Mouse (Mus musculus) bone marrow, adult 2 months (tissue): Measurements from ENCODE around the gene Rala. TPM values are rescaled to one million over a fixed set of nuclear protein-coding genes. Genes with fewer than 3 reads are reported as not detected.

Experiments
- H3K27ac ChIP-seq: fragments of 200-500 bp; 2 replicates; pipeline ENCODE4 v1.5.1; 2012; ENCODE audit warnings: low read depth, mild to moderate bottlenecking, control low read depth, inconsistent platforms, low read length; ENCODE audit not compliant: control insufficient read depth, poor library complexity, insufficient read depth
- H3K4me1 ChIP-seq: fragments of 200-500 bp; 2 replicates; pipeline ENCODE4 v1.6.1; 2011; ENCODE audit warnings: low read length; ENCODE audit not compliant: control insufficient read depth, insufficient read depth
- H3K4me3 ChIP-seq: fragments of 200-500 bp; replicated peaks from 2 replicates; pipeline ENCODE3; 2011; ENCODE audit warnings: mild to moderate bottlenecking, low read depth, low read length, control low read depth; ENCODE audit not compliant: control insufficient read depth
- CTCF ChIP-seq: fragments of 200-500 bp; IDR thresholded peaks from 2 replicates; pipeline ENCODE4 v1.5.1; 2011; ENCODE audit warnings: low read length, control low read depth; ENCODE audit not compliant: control insufficient read depth, insufficient read depth
- POLR2A ChIP-seq: fragments of 200-500 bp; IDR thresholded peaks from 2 replicates; pipeline ENCODE4 v1.6.1; 2011; ENCODE audit warnings: low read depth, mild to moderate bottlenecking, control low read depth, low read length, borderline replicate concordance; ENCODE audit not compliant: control insufficient read depth
- WGBS: fragments of 180-500 bp; shearing (Covaris S2); methylation state at CpG from one replicate; pipeline ENCODE4 v1.1.7; 2018; 5-methylcytosine and 5-hydroxymethylcytosine counted together
- polyA plus RNA-seq: library from polyadenylated mRNA; stranded (reverse); fragments of >200 nt; gene quantifications from 2 replicates; pipeline ENCODE4 v1.2.4, GENCODE M21; 2011; ENCODE audit warnings: low replicate concordance; ENCODE audit not compliant: missing spikeins, insufficient read depth, insufficient read length

Gene Rala
- polyA plus RNA-seq, 1 experiment, result 19.0 TPM

- no peaks in the 10 kb centered on the region; the same call in 1 of the 2 replicates for H3K4me1 ChIP-seq
- H3K27ac ChIP-seq, result no peak overlapping the region
- TF ChIP-seq CTCF, result peak; percentile 27
- TF ChIP-seq POLR2A, result no peak
- WGBS, result 58% methylated on average over 16 of the region's 16 CpGs
- H3K4me3 ChIP-seq, result no peak overlapping the region
Observed at GRCm38 (mm10) chr13:17837610-17838483, 106.2 kb downstream of the Rala start.

GRCm38 (mm10) chr13:17836808-17837207 lies 107.2 kb downstream of the Rala start:
- WGBS, result 18% methylated on average over 7 of the region's 7 CpGs
- Histone ChIP-seq H3K4me3 (no peak overlapping the region), H3K4me1 (no peaks in the 10 kb centered on the region; the same call in 1 of the 2 replicates), H3K27ac (no peak overlapping the region)
- TF ChIP-seq POLR2A (no peak), CTCF (no peak)

- no peaks in the 10 kb centered on the region; the same call in 1 of the 2 replicates for H3K4me1 ChIP-seq
- H3K4me3 ChIP-seq, result no peak overlapping the region
- WGBS, result 55% methylated on average over 3 of the region's 3 CpGs
- TF ChIP-seq CTCF (no peak), POLR2A (no peak)
- H3K27ac ChIP-seq, result no peak overlapping the region
Observed at GRCm38 (mm10) chr13:17832940-17833339, 111.1 kb downstream of the Rala start.

Other genes starting within 250 kb of the Rala start
- 19.7 and 24.7 TPM in 2 replicates for gene Mplkip, start 249.0 kb downstream of the Rala start, polyA plus RNA-seq
- not detected in 2 replicates for gene Sugct, start 248.7 kb downstream of the Rala start, polyA plus RNA-seq
- 12.4 and 15.5 TPM in 2 replicates for gene Cdk13, start 139.1 kb downstream of the Rala start, polyA plus RNA-seq
- gene Yae1d1, start 49.1 kb upstream of the Rala start, polyA plus RNA-seq, result 3.3 and 4.0 TPM in 2 replicates